Mouse (Mus musculus) small intestine, adult 2 months (tissue): ENCODE measurements around the gene Pithd1. TPM values are rescaled to one million over a fixed set of nuclear protein-coding genes. Genes with fewer than 3 reads are reported as not detected.

Experiments used
- H3K27ac ChIP-seq: fragments of 200-500 bp; 2 replicates; pipeline ENCODE4 v1.5.1; 2012; ENCODE audit warnings: low read depth, low read length, control low read depth, inconsistent platforms; ENCODE audit not compliant: insufficient read depth
- H3K27me3 ChIP-seq: fragments of 200-500 bp; 2 replicates; pipeline ENCODE4 v1.6.1; 2012; ENCODE audit warnings: mild to moderate bottlenecking, moderate library complexity, low read length, inconsistent platforms; ENCODE audit not compliant: control insufficient read depth, insufficient read depth
- H3K36me3 ChIP-seq: fragments of 200-500 bp; 2 replicates; pipeline ENCODE4 v1.6.1; 2012; ENCODE audit warnings: mild to moderate bottlenecking, low read length, control low read depth, inconsistent platforms; ENCODE audit not compliant: control insufficient read depth, insufficient read depth
- H3K4me1 ChIP-seq: fragments of 200-500 bp; 2 replicates; pipeline ENCODE4 v1.6.1; 2012; ENCODE audit warnings: low read length, inconsistent platforms, mixed read lengths; ENCODE audit not compliant: control insufficient read depth, insufficient read depth, insufficient read length
- H3K4me3 ChIP-seq: fragments of 200-500 bp; 2 replicates; pipeline ENCODE4 v1.5.1; 2012; ENCODE audit warnings: low read depth, mild to moderate bottlenecking, control low read depth, inconsistent platforms, low read length, moderate library complexity
- CTCF ChIP-seq: fragments of 200-500 bp; IDR thresholded peaks from 2 replicates; pipeline ENCODE4 v1.5.1; 2012; ENCODE audit warnings: low read depth, mild to moderate bottlenecking, control low read depth, inconsistent platforms, low read length, moderate library complexity, mixed read lengths; ENCODE audit not compliant: insufficient replicate concordance, insufficient read length; ENCODE audit errors: extremely low read depth
- POLR2A ChIP-seq: fragments of 200-500 bp; IDR thresholded peaks from 2 replicates; pipeline ENCODE4 v1.6.1; 2012; ENCODE audit warnings: low read depth, mild to moderate bottlenecking, control low read depth, inconsistent platforms, low read length, moderate library complexity
- WGBS: fragments of 180-500 bp; shearing (Covaris S2); methylation state at CpG from one replicate; pipeline ENCODE4 v1.1.7; 2018; 5-methylcytosine and 5-hydroxymethylcytosine counted together
- polyA plus RNA-seq: library from polyadenylated mRNA; depleted of rRNA; stranded (reverse); fragments of >200 nt; gene quantifications from 2 replicates; pipeline ENCODE4 v1.2.3, GENCODE M21; 2012

The Pithd1 gene
- polyA plus RNA-seq, 1 experiment, result 60.0 TPM

DNA sequence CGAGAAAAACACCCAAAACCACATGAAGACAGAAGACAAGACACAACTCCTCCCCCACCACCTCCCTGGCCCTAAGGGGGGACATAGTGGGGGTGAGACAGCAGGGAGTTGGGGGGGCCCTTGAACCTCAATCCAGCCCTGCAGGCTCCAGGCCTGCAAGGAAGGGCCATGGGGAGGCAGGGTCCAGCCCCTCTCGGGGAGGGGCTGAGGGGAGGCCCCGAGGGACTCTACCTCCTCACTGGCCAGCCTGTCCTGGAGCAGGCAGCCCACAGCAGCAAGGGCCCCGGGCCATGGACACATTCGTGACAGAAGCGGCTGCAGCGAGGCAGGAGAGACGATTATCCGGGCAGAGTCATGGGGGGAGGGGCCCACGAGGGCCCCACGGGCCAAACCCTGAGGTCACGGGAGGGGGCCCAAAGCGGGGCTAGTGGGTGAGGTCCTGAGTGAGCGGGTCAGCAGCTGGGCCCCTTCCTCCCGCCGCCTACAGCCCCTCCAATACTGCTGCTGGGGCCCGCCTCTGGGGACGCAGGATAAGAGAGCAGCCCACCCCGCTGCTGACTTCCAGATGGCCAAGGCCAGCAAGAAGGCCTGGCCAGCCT, 18.7 kb downstream of the Pithd1 start:
- Histone ChIP-seq H3K36me3 (peaks cover 48% of the 10 kb centered on the region), H3K27me3 (no peaks in the 10 kb centered on the region), H3K4me3 (no peak overlapping the region), H3K4me1 (peaks cover 16% of the 10 kb centered on the region), H3K27ac (no peak overlapping the region)
- WGBS, result 82% methylated on average over 19 of the region's 19 CpGs
- TF ChIP-seq POLR2A (no peak), CTCF (no peak)

DNA sequence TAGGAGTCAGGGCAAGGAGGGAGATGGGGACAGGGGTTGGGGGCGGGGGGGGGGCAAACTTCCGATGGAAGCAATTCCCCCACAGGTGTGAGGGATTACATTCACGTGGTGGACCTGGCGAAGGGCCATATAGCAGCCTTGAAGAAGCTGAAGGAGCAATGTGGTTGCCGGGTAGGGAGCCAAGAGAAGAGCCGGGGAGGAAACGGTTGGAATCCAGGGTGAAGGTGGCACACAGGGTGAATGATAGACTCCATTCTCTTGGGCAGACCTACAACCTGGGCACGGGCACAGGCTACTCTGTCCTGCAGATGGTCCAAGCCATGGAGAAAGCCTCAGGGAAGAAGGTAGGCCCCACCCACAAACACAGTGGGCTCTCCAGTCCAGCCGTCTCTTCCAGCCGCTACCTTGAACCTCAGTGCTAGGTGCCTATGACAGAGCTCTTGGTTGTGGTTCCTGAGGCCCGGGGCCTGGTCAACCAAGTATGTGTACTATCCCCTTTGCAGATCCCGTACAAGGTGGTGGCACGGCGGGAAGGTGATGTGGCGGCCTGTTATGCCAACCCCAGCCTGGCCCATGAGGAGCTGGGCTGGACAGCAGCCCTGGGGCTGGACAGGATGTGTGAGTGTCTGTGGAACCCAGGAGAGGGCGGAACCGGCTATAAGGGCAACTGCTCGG, 19.8 kb downstream of the Pithd1 start:
- no peak overlapping the region for H3K27ac ChIP-seq
- WGBS, result 81% methylated on average over 18 of the region's 18 CpGs
- H3K4me1 ChIP-seq, result peaks cover 10% of the 10 kb centered on the region
- no peak for TF ChIP-seq POLR2A
- TF ChIP-seq CTCF, result no peak
- no peaks in the 10 kb centered on the region for H3K27me3 ChIP-seq
- no peak overlapping the region for H3K4me3 ChIP-seq
- H3K36me3 ChIP-seq, result peaks cover 48% of the 10 kb centered on the region

DNA sequence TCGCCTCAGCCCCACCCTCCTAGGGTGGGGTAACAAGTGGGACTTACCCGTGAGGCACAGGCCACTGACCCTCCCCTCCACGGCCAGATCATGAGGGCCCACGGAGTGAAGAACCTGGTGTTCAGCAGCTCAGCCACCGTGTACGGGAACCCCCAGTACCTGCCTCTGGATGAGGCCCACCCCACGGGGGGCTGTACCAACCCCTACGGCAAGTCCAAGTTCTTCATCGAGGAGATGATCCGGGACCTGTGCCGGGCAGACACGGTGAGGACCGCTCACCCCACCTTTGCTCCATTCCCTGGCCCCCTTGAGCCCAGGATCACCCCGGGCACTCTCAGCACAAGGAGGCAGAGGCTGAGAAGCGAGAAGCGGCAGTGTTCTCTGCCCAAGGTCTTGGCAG, 20.8 kb downstream of the Pithd1 start:
- TF ChIP-seq CTCF (no peak), POLR2A (no peak)
- WGBS, result 90% methylated on average over 16 of the region's 16 CpGs
- H3K4me3 ChIP-seq, result no peak overlapping the region
- no peak overlapping the region for H3K27ac ChIP-seq
- peaks cover 6% of the 10 kb centered on the region for H3K4me1 ChIP-seq
- H3K36me3 ChIP-seq, result peaks cover 55% of the 10 kb centered on the region
- no peaks in the 10 kb centered on the region for H3K27me3 ChIP-seq

DNA sequence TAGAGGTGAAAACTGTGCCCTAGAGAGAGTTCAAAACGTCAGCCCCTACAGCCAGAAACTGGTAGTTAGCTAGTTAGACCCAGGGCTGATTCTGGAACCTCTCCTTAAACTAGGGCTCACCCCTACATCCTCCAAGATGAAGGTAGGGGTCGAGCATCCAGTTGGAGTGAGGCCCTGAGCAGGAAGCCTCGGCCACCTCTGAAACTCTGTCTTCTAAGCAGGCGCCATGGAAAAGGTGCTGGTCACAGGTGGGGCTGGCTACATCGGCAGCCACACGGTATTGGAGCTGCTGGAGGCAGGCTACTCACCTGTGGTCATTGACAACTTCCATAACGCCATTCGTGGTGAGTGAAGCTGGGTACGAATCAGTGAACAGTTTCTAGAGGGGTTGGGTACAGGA, 22.0 kb downstream of the Pithd1 start:
- peak overlapping the region; percentile 32 for H3K4me3 ChIP-seq
- H3K36me3 ChIP-seq, result peaks cover 53% of the 10 kb centered on the region
- peaks cover 6% of the 10 kb centered on the region for H3K4me1 ChIP-seq
- TF ChIP-seq CTCF, result no peak
- TF ChIP-seq POLR2A, result no peak
- WGBS, result 60% methylated on average over 9 of the region's 9 CpGs
- H3K27me3 ChIP-seq, result no peaks in the 10 kb centered on the region
- peak overlapping the region; percentile 83 for H3K27ac ChIP-seq

DNA sequence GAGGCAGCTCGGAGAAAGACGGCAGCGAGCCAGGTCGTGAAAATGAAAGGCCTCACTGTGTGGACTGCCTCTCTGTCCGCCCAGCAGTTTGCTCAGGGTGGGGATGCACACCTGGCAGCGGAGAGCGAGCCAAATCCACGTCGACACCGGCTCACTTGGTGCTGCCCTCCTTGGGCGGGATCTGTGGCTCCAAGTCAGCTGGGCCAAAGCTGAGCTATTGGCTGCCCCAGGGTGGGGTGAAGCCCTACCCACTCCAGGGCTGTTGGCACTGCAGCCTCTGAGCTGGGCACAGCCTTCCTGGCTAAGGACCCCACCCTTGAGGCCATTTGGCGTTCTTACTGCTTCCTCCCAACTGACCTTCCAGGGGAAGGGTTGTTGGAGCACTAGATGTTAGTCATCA, 22.6 kb downstream of the Pithd1 start:
- H3K27ac ChIP-seq, result peak overlapping the region; percentile 91
- H3K36me3 ChIP-seq, result peaks cover 53% of the 10 kb centered on the region
- no peaks in the 10 kb centered on the region for H3K27me3 ChIP-seq
- H3K4me1 ChIP-seq, result peaks cover 6% of the 10 kb centered on the region
- no peak for TF ChIP-seq CTCF
- TF ChIP-seq POLR2A, result peak; percentile 89
- WGBS, result 1% methylated on average over 12 of the region's 12 CpGs
- peak overlapping the region; percentile 73 for H3K4me3 ChIP-seq

DNA sequence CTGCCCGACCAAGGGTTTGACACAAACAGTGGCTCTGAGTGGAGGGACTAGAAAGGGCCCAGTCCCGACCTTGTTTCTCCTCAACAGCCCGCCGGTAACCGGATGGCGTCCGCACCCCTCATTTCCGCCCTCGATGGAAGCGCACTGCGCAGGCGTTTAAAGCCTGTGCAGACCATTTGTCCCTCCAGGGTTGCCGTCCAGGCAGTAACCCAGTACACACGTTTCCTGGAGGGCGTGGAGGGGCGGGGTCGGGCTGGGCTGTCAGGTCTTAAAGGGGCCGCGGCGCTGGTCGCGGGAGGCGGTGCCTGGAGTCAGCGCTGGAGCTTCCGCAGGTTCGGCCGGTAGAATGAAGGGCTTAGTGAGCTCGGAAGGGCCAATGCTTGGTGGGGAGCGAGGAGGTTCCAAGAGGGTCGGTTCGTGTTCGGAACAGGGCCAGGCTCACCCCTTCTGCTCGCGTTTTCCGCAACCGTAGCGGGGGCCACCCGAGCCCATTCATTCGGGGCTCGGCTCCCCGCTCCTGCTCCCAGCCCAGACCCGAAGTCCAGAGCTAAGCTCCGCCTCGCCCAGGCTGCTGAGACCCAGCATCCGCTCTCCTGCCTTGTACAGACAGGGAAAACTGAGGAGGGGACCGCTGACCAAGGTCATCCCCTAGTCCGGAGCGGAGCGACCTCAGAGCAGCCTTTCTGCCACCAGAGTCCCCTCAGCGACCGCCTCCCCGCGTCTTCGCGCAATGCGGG, 23.4 kb downstream of the Pithd1 start, which contains the start of gene Gale:
Gale (plus strand) TSS at position 271 of the 737 bp plus-strand sequence.
- peaks cover 11% of the 10 kb centered on the region for H3K4me1 ChIP-seq
- peak within 1 kb of the TSS; percentile 91 for H3K27ac ChIP-seq
- no peaks in the 10 kb centered on the region for H3K27me3 ChIP-seq
- WGBS, result under 1% methylated on average over 56 of the region's 56 CpGs
- peak; percentile 87 for TF ChIP-seq POLR2A
- no peak for TF ChIP-seq CTCF
- peak within 1 kb of the TSS; percentile 73 for H3K4me3 ChIP-seq
- peaks cover 45% of the 10 kb centered on the region for H3K36me3 ChIP-seq

DNA sequence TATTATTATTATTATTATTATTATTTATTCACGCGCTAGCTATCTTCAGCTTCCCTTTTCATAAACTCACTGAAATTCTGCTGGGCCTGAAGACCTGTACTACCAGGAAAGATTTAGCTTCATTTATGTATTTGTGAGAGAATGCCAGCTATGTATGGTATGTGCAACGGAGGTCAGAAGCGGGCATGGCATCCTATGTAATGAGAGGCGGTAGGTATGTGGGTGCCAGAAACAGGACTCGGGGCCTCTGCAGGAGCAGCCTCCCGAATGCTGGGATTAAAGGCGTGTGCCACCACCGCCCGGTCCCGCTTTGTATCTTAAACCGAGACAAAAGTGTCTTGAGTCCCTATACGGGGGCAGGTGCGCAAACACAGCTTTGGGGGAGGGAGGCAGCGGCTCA, 24.1 kb downstream of the Pithd1 start:
- no peaks in the 10 kb centered on the region for H3K27me3 ChIP-seq
- peaks cover 39% of the 10 kb centered on the region for H3K36me3 ChIP-seq
- H3K4me1 ChIP-seq, result peaks cover 15% of the 10 kb centered on the region
- peak overlapping the region; percentile 73 for H3K4me3 ChIP-seq
- 7% methylated on average over 15 of the region's 15 CpGs for WGBS
- peak overlapping the region; percentile 89 for H3K27ac ChIP-seq
- TF ChIP-seq CTCF (no peak), POLR2A (no peak)
